Mouse (Mus musculus): Measurements from ENCODE around the gene Zfp787. TPM values are rescaled to one million over a fixed set of nuclear protein-coding genes. Genes with fewer than 3 reads are reported as not detected.

Zfp787 gene
- polyA plus RNA-seq, 1 experiment = 31.1 TPM

- Histone ChIP-seq H3K36me3 (ENCODE audit: control insufficient read depth, insufficient read depth) (no peaks in the 10 kb centered on the region), H3K27me3 (ENCODE audit: control insufficient read depth, insufficient read depth, insufficient read length) (no peaks in the 10 kb centered on the region), H3K79me3 (ENCODE audit: low read depth) (peaks cover 92% of the 10 kb centered on the region), H3K4me3 (ENCODE audit: insufficient read depth, poor library complexity, severe bottlenecking) (no peak overlapping the region), H3ac (ENCODE audit: control insufficient read depth, insufficient read length, low read depth) (no peak overlapping the region), H3K79me2 (ENCODE audit: control insufficient read depth, insufficient read depth) (peaks cover 99% of the 10 kb centered on the region)
- TF ChIP-seq MYOG (IDR thresholded peaks at IDR 0.05; ENCODE audit: control insufficient read depth, extremely low read depth, insufficient read length) (no peak), FOSL1 (IDR thresholded peaks at IDR 0.05; ENCODE audit: insufficient read depth, low read length, poor library complexity, severe bottlenecking) (no peak), CEBPB (IDR thresholded peaks at IDR 0.05; ENCODE audit: low read depth) (no peak), CTCF (IDR thresholded peaks at IDR 0.05; ENCODE audit: control insufficient read depth, insufficient read depth, insufficient read length) (no peak), USF1 (IDR thresholded peaks at IDR 0.05; ENCODE audit: low read depth) (no peak), MYOD1 (IDR thresholded peaks at IDR 0.05; ENCODE audit: control insufficient read depth, insufficient read length, low read depth) (no peak), MAX (IDR thresholded peaks at IDR 0.05) (no peak)
These were observed 8.1 kb downstream of the Zfp787 start for GRCm38 (mm10) chr7:6147688-6148087.

- no peak for TF ChIP-seq USF1 (IDR thresholded peaks at IDR 0.05; ENCODE audit: low read depth)
- no peak for TF ChIP-seq MYOD1 (IDR thresholded peaks at IDR 0.05; ENCODE audit: control insufficient read depth, insufficient read length, low read depth)
- no peak for TF ChIP-seq MAX (IDR thresholded peaks at IDR 0.05)
- no peak for TF ChIP-seq MYOG (IDR thresholded peaks at IDR 0.05; ENCODE audit: control insufficient read depth, extremely low read depth, insufficient read length)
- TF ChIP-seq FOSL1 (IDR thresholded peaks at IDR 0.05; ENCODE audit: insufficient read depth, low read length, poor library complexity, severe bottlenecking) = no peak
- TF ChIP-seq CTCF (IDR thresholded peaks at IDR 0.05; ENCODE audit: control insufficient read depth, insufficient read depth, insufficient read length) = no peak
- TF ChIP-seq CEBPB (IDR thresholded peaks at IDR 0.05; ENCODE audit: low read depth) = no peak
- Histone ChIP-seq H3ac (ENCODE audit: control insufficient read depth, insufficient read length, low read depth) (no peak overlapping the region), H3K79me2 (ENCODE audit: control insufficient read depth, insufficient read depth) (peaks cover 93% of the 10 kb centered on the region), H3K36me3 (ENCODE audit: control insufficient read depth, insufficient read depth) (no peaks in the 10 kb centered on the region), H3K79me3 (ENCODE audit: low read depth) (peaks cover 86% of the 10 kb centered on the region), H3K27me3 (ENCODE audit: control insufficient read depth, insufficient read depth, insufficient read length) (no peaks in the 10 kb centered on the region), H3K4me3 (ENCODE audit: insufficient read depth, poor library complexity, severe bottlenecking) (no peak overlapping the region)
These were observed 8.8 kb downstream of the Zfp787 start for GRCm38 (mm10) chr7:6146982-6147325.

- Histone ChIP-seq H3K36me3 (ENCODE audit: control insufficient read depth, insufficient read depth) (peaks cover 3% of the 10 kb centered on the region), H3K79me3 (ENCODE audit: low read depth) (peaks cover 80% of the 10 kb centered on the region), H3K4me3 (ENCODE audit: insufficient read depth, poor library complexity, severe bottlenecking) (no peak overlapping the region), H3ac (ENCODE audit: control insufficient read depth, insufficient read length, low read depth) (no peak overlapping the region), H3K27me3 (ENCODE audit: control insufficient read depth, insufficient read depth, insufficient read length) (no peaks in the 10 kb centered on the region), H3K79me2 (ENCODE audit: control insufficient read depth, insufficient read depth) (peaks cover 93% of the 10 kb centered on the region)
- TF ChIP-seq MYOD1 (IDR thresholded peaks at IDR 0.05; ENCODE audit: control insufficient read depth, insufficient read length, low read depth) = no peak
- TF ChIP-seq FOSL1 (IDR thresholded peaks at IDR 0.05; ENCODE audit: insufficient read depth, low read length, poor library complexity, severe bottlenecking) = no peak
- TF ChIP-seq MAX (IDR thresholded peaks at IDR 0.05) = no peak
- TF ChIP-seq CTCF (IDR thresholded peaks at IDR 0.05; ENCODE audit: control insufficient read depth, insufficient read depth, insufficient read length) = no peak
- no peak for TF ChIP-seq MYOG (IDR thresholded peaks at IDR 0.05; ENCODE audit: control insufficient read depth, extremely low read depth, insufficient read length)
- TF ChIP-seq USF1 (IDR thresholded peaks at IDR 0.05; ENCODE audit: low read depth) = no peak
- no peak for TF ChIP-seq CEBPB (IDR thresholded peaks at IDR 0.05; ENCODE audit: low read depth)
These were observed 9.4 kb downstream of the Zfp787 start for GRCm38 (mm10) chr7:6146194-6146981.

GRCm38 (mm10) chr7:6145423-6146188 lies 10.2 kb downstream of the Zfp787 start:
- Histone ChIP-seq H3K4me3 (ENCODE audit: insufficient read depth, poor library complexity, severe bottlenecking) (no peak overlapping the region), H3K79me2 (ENCODE audit: control insufficient read depth, insufficient read depth) (peaks cover 89% of the 10 kb centered on the region), H3K79me3 (ENCODE audit: low read depth) (peaks cover 74% of the 10 kb centered on the region), H3K36me3 (ENCODE audit: control insufficient read depth, insufficient read depth) (peaks cover 10% of the 10 kb centered on the region), H3K27me3 (ENCODE audit: control insufficient read depth, insufficient read depth, insufficient read length) (no peaks in the 10 kb centered on the region), H3ac (ENCODE audit: control insufficient read depth, insufficient read length, low read depth) (no peak overlapping the region)
- TF ChIP-seq CEBPB (IDR thresholded peaks at IDR 0.05; ENCODE audit: low read depth) (no peak), CTCF (IDR thresholded peaks at IDR 0.05; ENCODE audit: control insufficient read depth, insufficient read depth, insufficient read length) (no peak), MAX (IDR thresholded peaks at IDR 0.05) (no peak), USF1 (IDR thresholded peaks at IDR 0.05; ENCODE audit: low read depth) (no peak), MYOG (IDR thresholded peaks at IDR 0.05; ENCODE audit: control insufficient read depth, extremely low read depth, insufficient read length) (no peak), FOSL1 (IDR thresholded peaks at IDR 0.05; ENCODE audit: insufficient read depth, low read length, poor library complexity, severe bottlenecking) (no peak), MYOD1 (IDR thresholded peaks at IDR 0.05; ENCODE audit: control insufficient read depth, insufficient read length, low read depth) (no peak)

GRCm38 (mm10) chr7:6143991-6144531 lies 11.7 kb downstream of the Zfp787 start:
- Histone ChIP-seq H3K36me3 (ENCODE audit: control insufficient read depth, insufficient read depth) (peaks cover 15% of the 10 kb centered on the region), H3ac (ENCODE audit: control insufficient read depth, insufficient read length, low read depth) (no peak overlapping the region), H3K4me3 (ENCODE audit: insufficient read depth, poor library complexity, severe bottlenecking) (no peak overlapping the region)

More at GRCm38 (mm10) chr7:6143991-6144531, 11.7 kb downstream of the Zfp787 start:
- Histone ChIP-seq H3K27me3 (ENCODE audit: control insufficient read depth, insufficient read depth, insufficient read length) (no peaks in the 10 kb centered on the region), H3K79me3 (ENCODE audit: low read depth) (peaks cover 58% of the 10 kb centered on the region), H3K79me2 (ENCODE audit: control insufficient read depth, insufficient read depth) (peaks cover 74% of the 10 kb centered on the region)
- no peak for TF ChIP-seq MYOG (IDR thresholded peaks at IDR 0.05; ENCODE audit: control insufficient read depth, extremely low read depth, insufficient read length)
- no peak for TF ChIP-seq USF1 (IDR thresholded peaks at IDR 0.05; ENCODE audit: low read depth)

All from C2C12 (cell line).